ENCODE assay signal across 8 mouse cellular contexts in genomic region chr3:88144648-88145410, GRCm38 (mm10). TPM values are rescaled to one million over a fixed set of nuclear protein-coding genes. Genes with fewer than 3 reads are reported as not detected.
DNase-seq lines count a peak whose midpoint lies in the region; ATAC-seq and TF ChIP-seq lines count a peak whose summit lies in the region.

No protein-coding gene starts in this region.

- H3K4me1 ChIP-seq in E14TG2a.4 (replicated peaks; ENCODE audit: low read depth, low read length): peaks cover 90% of the 10 kb centered on the region
- peaks cover 83% of the 10 kb centered on the region for H3K4me1 ChIP-seq in heart, embryonic 15.5 days (replicated peaks)
- peaks cover 99% of the 10 kb centered on the region for H3K4me1 ChIP-seq in limb, embryonic 10.5 days
- H3K4me1 ChIP-seq in small intestine, adult 2 months (ENCODE audit: control insufficient read depth, insufficient read depth, insufficient read length, low read length): peaks cover 71% of the 10 kb centered on the region

- WGBS in heart, embryonic 15.5 days: 30% methylated on average over 6 of the region's 6 CpGs
- 48% methylated on average over 6 of the region's 6 CpGs for WGBS in limb, embryonic 10.5 days
- WGBS in small intestine, adult 2 months: 16% methylated on average over 6 of the region's 6 CpGs

- no peak for ATAC-seq in heart, embryonic 15.5 days (replicated peaks; ENCODE audit: insufficient number of reproducible peaks, insufficient read depth, low FRiP score, low read depth)

- H3K9ac ChIP-seq in heart, embryonic 15.5 days: peak overlapping the region; percentile 91

- peak overlapping the region; percentile 100 for H3K27ac ChIP-seq in heart, embryonic 15.5 days
- H3K27ac ChIP-seq in limb, embryonic 10.5 days: peak overlapping the region; percentile 94
- peak overlapping the region; percentile 92 for H3K27ac ChIP-seq in small intestine, adult 2 months (ENCODE audit: insufficient read depth, low read depth, low read length)

- peak overlapping the region; percentile 88 for H3K4me2 ChIP-seq in heart, embryonic 15.5 days

- H3K4me3 ChIP-seq in E14TG2a.4 (replicated peaks; ENCODE audit: low read length): 0 out of 2 replicates have a peak overlapping the region, but pooled peaks have one; percentile 17
- peak overlapping the region; percentile 96 for H3K4me3 ChIP-seq in heart, embryonic 15.5 days
- peak overlapping the region; percentile 94 for H3K4me3 ChIP-seq in limb, embryonic 10.5 days
- H3K4me3 ChIP-seq in small intestine, adult 2 months (ENCODE audit: low read depth, low read length): peak overlapping the region; percentile 21; the same call in 1 of the 2 replicates

- peaks cover 29% of the 10 kb centered on the region for H3K27me3 ChIP-seq in E14TG2a.4 (ENCODE audit: insufficient read depth, low read length)
- H3K27me3 ChIP-seq in heart, embryonic 15.5 days: no peaks in the 10 kb centered on the region
- 0 out of 2 replicates have a peak, but pooled peaks cover 3% of the 10 kb centered on the region for H3K27me3 ChIP-seq in limb, embryonic 10.5 days (ENCODE audit: low read depth, poor library complexity, severe bottlenecking)
- H3K27me3 ChIP-seq in small intestine, adult 2 months (ENCODE audit: control insufficient read depth, insufficient read depth, low read length): no peaks in the 10 kb centered on the region

- peaks cover 3% of the 10 kb centered on the region; the same call in 1 of the 2 replicates for H3K36me3 ChIP-seq in E14TG2a.4 (ENCODE audit: insufficient read depth, low read length)
- H3K36me3 ChIP-seq in heart, embryonic 15.5 days: no peaks in the 10 kb centered on the region
- 0 out of 2 replicates have a peak, but pooled peaks cover 3% of the 10 kb centered on the region for H3K36me3 ChIP-seq in limb, embryonic 10.5 days
- H3K36me3 ChIP-seq in small intestine, adult 2 months (ENCODE audit: control insufficient read depth, insufficient read depth, low read length): no peaks in the 10 kb centered on the region

- TF ChIP-seq CTCF in E14TG2a.4 (conservative IDR thresholded peaks at IDR 0.05; ENCODE audit: low read length): no peak
- no peak for TF ChIP-seq CTCF in small intestine, adult 2 months (IDR thresholded peaks at IDR 0.05; ENCODE audit: extremely low read depth, insufficient read length, insufficient replicate concordance, low read depth, low read length)

- DNase-seq in 3T3-L1 (ENCODE audit: low read depth, low spot score): peak; percentile 45
- no peak for DNase-seq in limb, embryonic 10.5 days (ENCODE audit: low spot score)
- no peak for DNase-seq in thymus, adult 18-20 months
- no peak for DNase-seq in spleen, postnatal 36 days (ENCODE audit: low spot score in 2 of 2)
- no peak for DNase-seq in thymus, postnatal 36 days

- TF ChIP-seq POLR2A in small intestine, adult 2 months (IDR thresholded peaks at IDR 0.05; ENCODE audit: low read depth, low read length): no peak

- H3K9me3 ChIP-seq in E14TG2a.4 (ENCODE audit: low read length): no peaks in the 10 kb centered on the region
- H3K9me3 ChIP-seq in heart, embryonic 15.5 days (replicated peaks): no peaks in the 10 kb centered on the region
- H3K9me3 ChIP-seq in limb, embryonic 10.5 days (replicated peaks): no peaks in the 10 kb centered on the region

RNA-seq across cellular contexts. Expression of gene Mef2d, which starts 2.7 kb away (rescaled TPM):
- 35.4 and 43.2 TPM in 2 replicates for polyA plus RNA-seq in heart, embryonic 15.5 days (2015; fragmentation: Nextera tagmentation; extraction: Ambion mirVana)
- polyA plus RNA-seq in limb, embryonic 10.5 days (2016; fragmentation: Nextera tagmentation; extraction: Ambion mirVana): 12.3 and 14.0 TPM in 2 replicates
- 61.9 and 89.7 TPM in 2 replicates for polyA plus RNA-seq in small intestine, adult 2 months (2012; rRNA removed)

Comparison
In these comparisons a context has a peak if more than half of its experiments do, and no peak if none do; other contexts are left out.
1. H3K4me3 ChIP-seq: peak in every context shown above with its lines; median percentile 96 in heart, embryonic 15.5 days; 94 in limb, embryonic 10.5 days; 21 in small intestine, adult 2 months; 17 in E14TG2a.4.